ENCODE assay signal across 17 mouse cellular contexts in genomic region chr11:69945216-69945615, GRCm38 (mm10). TPM values are rescaled to one million over a fixed set of nuclear protein-coding genes. Genes with fewer than 3 reads are reported as not detected.
DNase-seq lines count a peak whose midpoint lies in the region; ATAC-seq and TF ChIP-seq lines count a peak whose summit lies in the region.
"Had no signal": no experiment of that assay in that cellular context is flagged by ENCODE, and none has a peak within 500 bp of the region (broad histone marks: within the 10 kb centered on the region; RNA-seq: fewer than 3 reads in every experiment).

No protein-coding gene starts in this region.

- H3K4me1 ChIP-seq in heart, embryonic 12.5 days (replicated peaks) = peaks cover 29% of the 10 kb centered on the region
- peaks cover 1% of the 10 kb centered on the region; the same call in 1 of the 2 replicates for H3K4me1 ChIP-seq in bone marrow, adult 2 months (ENCODE audit: control insufficient read depth, insufficient read depth, low read length)
- peaks cover 39% of the 10 kb centered on the region for H3K4me1 ChIP-seq in liver, embryonic 16.5 days (ENCODE audit: control insufficient read depth, low read depth, low read length)
- H3K4me1 ChIP-seq in midbrain, embryonic 10.5 days = peaks cover 33% of the 10 kb centered on the region

- H3K9me3 ChIP-seq in heart, embryonic 12.5 days (replicated peaks) = no peaks in the 10 kb centered on the region
- no peaks in the 10 kb centered on the region for H3K9me3 ChIP-seq in liver, embryonic 16.5 days (replicated peaks; ENCODE audit: control insufficient read depth, low read length)
- no peaks in the 10 kb centered on the region for H3K9me3 ChIP-seq in midbrain, embryonic 10.5 days (replicated peaks)
- H3K9me3 ChIP-seq: forebrain, embryonic 12.5 days; hindbrain, embryonic 15.5 days had no signal

- H3K9ac ChIP-seq in heart, embryonic 12.5 days = 0 out of 2 replicates have a peak overlapping the region, but pooled peaks have one; percentile 16
- peak overlapping the region; percentile 65 for H3K9ac ChIP-seq in liver, embryonic 16.5 days (ENCODE audit: low read depth, low read length)
- H3K9ac ChIP-seq: forebrain, embryonic 12.5 days; hindbrain, embryonic 15.5 days had no signal

- 65% methylated on average over 13 of the region's 13 CpGs for WGBS in heart, embryonic 12.5 days
- 90% methylated on average over 13 of the region's 13 CpGs for WGBS in bone marrow, adult 2 months
- WGBS in liver, embryonic 16.5 days (ENCODE audit: insufficient replicate concordance) = 67% methylated on average over 13 of the region's 13 CpGs
- 81% methylated on average over 13 of the region's 13 CpGs for WGBS in midbrain, embryonic 10.5 days

- no peak overlapping the region for H3K4me2 ChIP-seq in heart, embryonic 12.5 days
- H3K4me2 ChIP-seq in liver, embryonic 16.5 days (ENCODE audit: low read depth, low read length) = peak overlapping the region; percentile 94
- H3K4me2 ChIP-seq: hindbrain, embryonic 15.5 days had no signal

- DNase-seq in heart, adult 9 months (ENCODE audit: low spot score in 2 of 2) = no peak
- peak; percentile 70 for DNase-seq in adrenal gland, postnatal 10 days
- DNase-seq in midbrain, embryonic 10.5 days (ENCODE audit: low spot score) = no peak
- DNase-seq in ovary, postnatal 36 days (ENCODE audit: low spot score) = no peak
- DNase-seq: cerebellum, postnatal 14 days; lung, adult 18-20 months; retina, postnatal 1 day; spleen, adult 18-20 months had no signal

- no peak for TF ChIP-seq CTCF in bone marrow, adult 2 months (IDR thresholded peaks at IDR 0.05; ENCODE audit: control insufficient read depth, insufficient read depth, low read length)

- H3K4me3 ChIP-seq in heart, embryonic 12.5 days = no peak overlapping the region
- H3K4me3 ChIP-seq in bone marrow, adult 2 months (replicated peaks; ENCODE audit: control insufficient read depth, low read depth, low read length) = no peak overlapping the region
- H3K4me3 ChIP-seq in liver, embryonic 16.5 days (ENCODE audit: low read depth, low read length) = peak overlapping the region; percentile 82
- H3K4me3 ChIP-seq in midbrain, embryonic 10.5 days = no peak overlapping the region
- H3K4me3 ChIP-seq: forebrain, embryonic 12.5 days; hindbrain, embryonic 15.5 days had no signal

- ATAC-seq in heart, embryonic 12.5 days (ENCODE audit: insufficient number of reproducible peaks, low FRiP score) = no peak
- ATAC-seq in liver, embryonic 16.5 days (ENCODE audit: low read depth) = no peak

- peak; percentile 13; the same call in 1 of the 2 replicates for TF ChIP-seq POLR2A in bone marrow, adult 2 months (IDR thresholded peaks at IDR 0.05; ENCODE audit: borderline replicate concordance, control insufficient read depth, low read depth, low read length)

- peaks cover 17% of the 10 kb centered on the region for H3K27me3 ChIP-seq in heart, embryonic 12.5 days (replicated peaks)
- peaks cover 13% of the 10 kb centered on the region for H3K27me3 ChIP-seq in liver, embryonic 16.5 days (ENCODE audit: control insufficient read depth, insufficient read depth, low read depth, low read length)
- peaks cover 16% of the 10 kb centered on the region for H3K27me3 ChIP-seq in midbrain, embryonic 10.5 days (ENCODE audit: low read depth, poor library complexity, severe bottlenecking)
- H3K27me3 ChIP-seq: hindbrain, embryonic 15.5 days had no signal

- H3K27ac ChIP-seq in heart, embryonic 12.5 days (ENCODE audit: poor library complexity, severe bottlenecking) = no peak overlapping the region
- H3K27ac ChIP-seq in bone marrow, adult 2 months (ENCODE audit: control insufficient read depth, insufficient read depth, low read depth, low read length, poor library complexity) = no peak overlapping the region
- H3K27ac ChIP-seq in liver, embryonic 16.5 days (ENCODE audit: low read length) = peak overlapping the region; percentile 89
- H3K27ac ChIP-seq in midbrain, embryonic 10.5 days (replicated peaks) = no peak overlapping the region; the same call in 1 of the 2 replicates
- H3K27ac ChIP-seq: forebrain, embryonic 12.5 days; hindbrain, embryonic 15.5 days had no signal

- peaks cover 41% of the 10 kb centered on the region for H3K36me3 ChIP-seq in heart, embryonic 12.5 days
- H3K36me3 ChIP-seq in liver, embryonic 16.5 days (ENCODE audit: control insufficient read depth, insufficient read depth) = peaks cover 24% of the 10 kb centered on the region
- H3K36me3 ChIP-seq in midbrain, embryonic 10.5 days = peaks cover 36% of the 10 kb centered on the region
- H3K36me3 ChIP-seq: hindbrain, embryonic 15.5 days had no signal

RNA-seq across cellular contexts. Expression of gene Slc2a4, which starts 2.8 kb away (rescaled TPM):
- 25.9 and 28.8 TPM in 2 replicates for polyA plus RNA-seq in heart, embryonic 12.5 days (2016; fragmentation: Nextera tagmentation; extraction: Ambion mirVana)
- total RNA-seq in adrenal gland, postnatal 10 days (2021) = 10 to 100 TPM; 67.6 to 81.9 TPM
- 24.5 and 32.2 TPM in 2 replicates for polyA plus RNA-seq in bone marrow, adult 2 months (2011; ENCODE audit: insufficient read depth, insufficient read length, low replicate concordance, missing spikeins)
- polyA plus RNA-seq in liver, embryonic 16.5 days (2015; fragmentation: Nextera tagmentation; extraction: Ambion mirVana) = 18.4 and 22.6 TPM in 2 replicates
- 12.6 and 12.8 TPM in 2 replicates for polyA plus RNA-seq in midbrain, embryonic 10.5 days (2016; fragmentation: Nextera tagmentation; extraction: Ambion mirVana)

RNA-seq across cellular contexts. Expression of gene Ybx2, which starts 9.6 kb away (rescaled TPM):
- polyA plus RNA-seq in heart, embryonic 12.5 days (2016; fragmentation: Nextera tagmentation; extraction: Ambion mirVana) = 2.0 and 2.6 TPM in 2 replicates
- 10 to 100 TPM; 19.6 to 44.5 TPM for total RNA-seq in adrenal gland, postnatal 10 days (2021)
- 1.2 and 1.5 TPM in 2 replicates for polyA plus RNA-seq in bone marrow, adult 2 months (2011; ENCODE audit: insufficient read depth, insufficient read length, low replicate concordance, missing spikeins)
- 0.18 TPM in 1 of 2 replicates, not detected in the other for polyA plus RNA-seq in liver, embryonic 16.5 days (2015; fragmentation: Nextera tagmentation; extraction: Ambion mirVana)
- polyA plus RNA-seq in midbrain, embryonic 10.5 days (2016; fragmentation: Nextera tagmentation; extraction: Ambion mirVana) = 2.4 and 2.8 TPM in 2 replicates
- total RNA-seq: megakaryocyte, adult 5-6 weeks had no signal

RNA-seq across cellular contexts. Expression of gene Cldn7, which starts 19.4 kb away (rescaled TPM):
- 2.1 and 2.5 TPM in 2 replicates for polyA plus RNA-seq in heart, embryonic 12.5 days (2016; fragmentation: Nextera tagmentation; extraction: Ambion mirVana)
- 1 to 10 TPM in 1 of 2 experiments, under 1 TPM in 1; 0.70 to 1.2 TPM for total RNA-seq in adrenal gland, postnatal 10 days (2021)
- not detected in 2 replicates for polyA plus RNA-seq in bone marrow, adult 2 months (2011; ENCODE audit: insufficient read depth, insufficient read length, low replicate concordance, missing spikeins)
- 5.4 and 11.7 TPM in 2 replicates for polyA plus RNA-seq in liver, embryonic 16.5 days (2015; fragmentation: Nextera tagmentation; extraction: Ambion mirVana)
- 7.1 and 7.6 TPM in 2 replicates for polyA plus RNA-seq in midbrain, embryonic 10.5 days (2016; fragmentation: Nextera tagmentation; extraction: Ambion mirVana)
- total RNA-seq: CH12.LX; layer of hippocampus, adult 8-10 months; left cerebral cortex, postnatal 10 days; megakaryocyte, adult 5-6 weeks had no signal

RNA-seq across cellular contexts. Expression of gene Eif5a, which starts 23.5 kb away (rescaled TPM):
- polyA plus RNA-seq in heart, embryonic 12.5 days (2016; fragmentation: Nextera tagmentation; extraction: Ambion mirVana) = 1,286 and 1,307 TPM in 2 replicates
- 100 to 1,000 TPM; 578 to 644 TPM for total RNA-seq in adrenal gland, postnatal 10 days (2021)
- 378 and 387 TPM in 2 replicates for polyA plus RNA-seq in bone marrow, adult 2 months (2011; ENCODE audit: insufficient read depth, insufficient read length, low replicate concordance, missing spikeins)
- 1,065 and 1,134 TPM in 2 replicates for polyA plus RNA-seq in liver, embryonic 16.5 days (2015; fragmentation: Nextera tagmentation; extraction: Ambion mirVana)
- 2,258 and 2,701 TPM in 2 replicates for polyA plus RNA-seq in midbrain, embryonic 10.5 days (2016; fragmentation: Nextera tagmentation; extraction: Ambion mirVana)

RNA-seq across cellular contexts. Expression of gene Gps2, which starts 31.5 kb away (rescaled TPM):
- 49.2 and 50.6 TPM in 2 replicates for polyA plus RNA-seq in heart, embryonic 12.5 days (2016; fragmentation: Nextera tagmentation; extraction: Ambion mirVana)
- 10 to 100 TPM; 42.3 to 43.1 TPM for total RNA-seq in adrenal gland, postnatal 10 days (2021)
- polyA plus RNA-seq in bone marrow, adult 2 months (2011; ENCODE audit: insufficient read depth, insufficient read length, low replicate concordance, missing spikeins) = 120 and 203 TPM in 2 replicates
- polyA plus RNA-seq in liver, embryonic 16.5 days (2015; fragmentation: Nextera tagmentation; extraction: Ambion mirVana) = 81.1 and 83.1 TPM in 2 replicates
- 98.4 and 111 TPM in 2 replicates for polyA plus RNA-seq in midbrain, embryonic 10.5 days (2016; fragmentation: Nextera tagmentation; extraction: Ambion mirVana)
